Comparison of ENCODE assay signal across 8 mouse cellular contexts in genomic region chrX:99325460-99325859, GRCm38 (mm10).
DNase-seq lines count a peak whose midpoint lies in the region; ATAC-seq and TF ChIP-seq lines count a peak whose summit lies in the region.

No protein-coding gene starts in this region.

- no peaks in the 10 kb centered on the region for H3K9me3 ChIP-seq in intestine, embryonic 14.5 days (ENCODE audit: control insufficient read depth, low read length)
- no peaks in the 10 kb centered on the region for H3K9me3 ChIP-seq in intestine, postnatal 0 days (ENCODE audit: control insufficient read depth)
- H3K9me3 ChIP-seq in embryonic facial prominence, embryonic 13.5 days, result no peaks in the 10 kb centered on the region
- H3K9me3 ChIP-seq in heart, embryonic 11.5 days (replicated peaks; ENCODE audit: control insufficient read depth, low read length), result no peaks in the 10 kb centered on the region
- no peaks in the 10 kb centered on the region for H3K9me3 ChIP-seq in kidney, postnatal 0 days (replicated peaks; ENCODE audit: low read length)
- no peaks in the 10 kb centered on the region for H3K9me3 ChIP-seq in midbrain, postnatal 0 days (ENCODE audit: low read length)

- no peak for TF ChIP-seq CTCF in intestine, postnatal 0 days (IDR thresholded peaks at IDR 0.05; ENCODE audit: low read depth)
- TF ChIP-seq CTCF in kidney, postnatal 0 days (IDR thresholded peaks at IDR 0.05; ENCODE audit: low read depth), result no peak
- TF ChIP-seq CTCF in midbrain, postnatal 0 days (IDR thresholded peaks at IDR 0.05), result no peak

- no peak for DNase-seq in intestine, embryonic 14.5 days (ENCODE audit: low spot score)
- DNase-seq in kidney, postnatal 0 days (ENCODE audit: low spot score), result no peak
- peak; percentile 64 for DNase-seq in midbrain, postnatal 0 days (ENCODE audit: low spot score)
- no peak for DNase-seq in thymus, postnatal 4 days
- DNase-seq in spleen, adult 12 weeks (ENCODE audit: low spot score), result no peak

- no peak overlapping the region for H3K4me2 ChIP-seq in intestine, embryonic 14.5 days (ENCODE audit: low read length)
- H3K4me2 ChIP-seq in intestine, postnatal 0 days (replicated peaks; ENCODE audit: low read depth), result no peak overlapping the region
- no peak overlapping the region for H3K4me2 ChIP-seq in embryonic facial prominence, embryonic 13.5 days
- H3K4me2 ChIP-seq in heart, embryonic 11.5 days, result no peak overlapping the region
- no peak overlapping the region for H3K4me2 ChIP-seq in kidney, postnatal 0 days (ENCODE audit: low read length)
- no peak overlapping the region for H3K4me2 ChIP-seq in midbrain, postnatal 0 days (ENCODE audit: low read depth, low read length, poor library complexity, severe bottlenecking)

- H3K27ac ChIP-seq in intestine, embryonic 14.5 days (ENCODE audit: low read depth), result peak overlapping the region; percentile 59; the same call in 1 of the 2 replicates
- H3K27ac ChIP-seq in intestine, postnatal 0 days (ENCODE audit: low read depth, low read length), result no peak overlapping the region
- peak overlapping the region; percentile 83 for H3K27ac ChIP-seq in embryonic facial prominence, embryonic 13.5 days
- H3K27ac ChIP-seq in heart, embryonic 11.5 days (ENCODE audit: low read depth, low read length), result 0 out of 2 replicates have a peak overlapping the region, but pooled peaks have one; percentile 35
- H3K27ac ChIP-seq in kidney, postnatal 0 days, result peak overlapping the region; percentile 42
- no peak overlapping the region for H3K27ac ChIP-seq in midbrain, postnatal 0 days (ENCODE audit: low read depth, low read length)

- 52% methylated on average over 8 of the region's 8 CpGs for WGBS in intestine, embryonic 14.5 days
- 70% methylated on average over 8 of the region's 8 CpGs for WGBS in intestine, postnatal 0 days
- 39% methylated on average over 8 of the region's 8 CpGs for WGBS in embryonic facial prominence, embryonic 13.5 days
- 61% methylated on average over 8 of the region's 8 CpGs for WGBS in heart, embryonic 11.5 days (ENCODE audit: insufficient replicate concordance)
- WGBS in kidney, postnatal 0 days, result 53% methylated on average over 8 of the region's 8 CpGs
- 38% methylated on average over 8 of the region's 8 CpGs for WGBS in midbrain, postnatal 0 days

- no peaks in the 10 kb centered on the region for H3K36me3 ChIP-seq in intestine, embryonic 14.5 days (ENCODE audit: control insufficient read depth, insufficient read depth, low read length)
- H3K36me3 ChIP-seq in intestine, postnatal 0 days (ENCODE audit: control insufficient read depth, insufficient read depth), result no peaks in the 10 kb centered on the region
- H3K36me3 ChIP-seq in embryonic facial prominence, embryonic 13.5 days, result no peaks in the 10 kb centered on the region
- H3K36me3 ChIP-seq in heart, embryonic 11.5 days (ENCODE audit: control insufficient read depth, insufficient read depth, low read length), result no peaks in the 10 kb centered on the region
- H3K36me3 ChIP-seq in kidney, postnatal 0 days (ENCODE audit: insufficient read depth, low read length), result no peaks in the 10 kb centered on the region
- no peaks in the 10 kb centered on the region for H3K36me3 ChIP-seq in midbrain, postnatal 0 days (ENCODE audit: insufficient read depth, low read length)

- H3K4me1 ChIP-seq in intestine, embryonic 14.5 days (replicated peaks; ENCODE audit: control insufficient read depth, insufficient read depth, low read length), result no peaks in the 10 kb centered on the region; the same call in 1 of the 2 replicates
- no peaks in the 10 kb centered on the region for H3K4me1 ChIP-seq in intestine, postnatal 0 days (replicated peaks; ENCODE audit: control insufficient read depth, insufficient read depth, low read length)
- peaks cover 19% of the 10 kb centered on the region for H3K4me1 ChIP-seq in embryonic facial prominence, embryonic 13.5 days
- H3K4me1 ChIP-seq in heart, embryonic 11.5 days (ENCODE audit: control insufficient read depth, insufficient read depth, low read length), result peaks cover 17% of the 10 kb centered on the region
- 0 out of 2 replicates have a peak, but pooled peaks cover 8% of the 10 kb centered on the region for H3K4me1 ChIP-seq in kidney, postnatal 0 days (replicated peaks; ENCODE audit: insufficient read depth, low read length)
- H3K4me1 ChIP-seq in midbrain, postnatal 0 days (ENCODE audit: insufficient read depth, low read length), result no peaks in the 10 kb centered on the region

- no peak for ATAC-seq in intestine, embryonic 14.5 days (replicated peaks; ENCODE audit: low FRiP score, low TSS enrichment, low read depth)
- ATAC-seq in intestine, postnatal 0 days, result no peak
- ATAC-seq in embryonic facial prominence, embryonic 13.5 days (ENCODE audit: insufficient number of reproducible peaks, insufficient read depth, low FRiP score, low TSS enrichment, low read depth), result no peak
- ATAC-seq in heart, embryonic 11.5 days (replicated peaks; ENCODE audit: insufficient number of reproducible peaks, low FRiP score, low TSS enrichment), result no peak
- ATAC-seq in kidney, postnatal 0 days (replicated peaks; ENCODE audit: low FRiP score, low read depth), result no peak
- 0 out of 2 replicates have a peak, but pooled peaks have one; percentile 31 for ATAC-seq in midbrain, postnatal 0 days (ENCODE audit: low FRiP score)

- H3K4me3 ChIP-seq in intestine, embryonic 14.5 days (ENCODE audit: low read depth, low read length), result no peak overlapping the region
- H3K4me3 ChIP-seq in intestine, postnatal 0 days (ENCODE audit: low read depth, low read length), result no peak overlapping the region
- H3K4me3 ChIP-seq in embryonic facial prominence, embryonic 13.5 days, result no peak overlapping the region
- no peak overlapping the region for H3K4me3 ChIP-seq in heart, embryonic 11.5 days (ENCODE audit: low read depth, low read length)
- H3K4me3 ChIP-seq in kidney, postnatal 0 days (replicated peaks; ENCODE audit: low read depth, low read length), result no peak overlapping the region
- no peak overlapping the region for H3K4me3 ChIP-seq in midbrain, postnatal 0 days (ENCODE audit: low read depth, low read length)

- 0 out of 2 replicates have a peak, but pooled peaks cover 8% of the 10 kb centered on the region for H3K27me3 ChIP-seq in intestine, embryonic 14.5 days (replicated peaks; ENCODE audit: control insufficient read depth, insufficient read depth, low read length)
- no peaks in the 10 kb centered on the region for H3K27me3 ChIP-seq in intestine, postnatal 0 days (replicated peaks; ENCODE audit: control insufficient read depth, insufficient read depth, low read length)
- peaks cover 63% of the 10 kb centered on the region for H3K27me3 ChIP-seq in embryonic facial prominence, embryonic 13.5 days
- peaks cover 6% of the 10 kb centered on the region; the same call in 1 of the 2 replicates for H3K27me3 ChIP-seq in heart, embryonic 11.5 days (ENCODE audit: control insufficient read depth, insufficient read depth, low read length)
- H3K27me3 ChIP-seq in kidney, postnatal 0 days (ENCODE audit: insufficient read depth, low read length), result no peaks in the 10 kb centered on the region
- H3K27me3 ChIP-seq in midbrain, postnatal 0 days (ENCODE audit: insufficient read depth, low read length), result peaks cover 3% of the 10 kb centered on the region; the same call in 1 of the 2 replicates

- H3K9ac ChIP-seq in intestine, embryonic 14.5 days (ENCODE audit: low read length), result no peak overlapping the region
- H3K9ac ChIP-seq in intestine, postnatal 0 days (ENCODE audit: low read depth, low read length), result no peak overlapping the region
- H3K9ac ChIP-seq in embryonic facial prominence, embryonic 13.5 days, result no peak overlapping the region
- H3K9ac ChIP-seq in heart, embryonic 11.5 days (ENCODE audit: low read depth, low read length), result no peak overlapping the region
- H3K9ac ChIP-seq in kidney, postnatal 0 days (ENCODE audit: low read depth, low read length), result no peak overlapping the region
- H3K9ac ChIP-seq in midbrain, postnatal 0 days (replicated peaks; ENCODE audit: low read length, poor library complexity, severe bottlenecking), result no peak overlapping the region

Comparison
In these comparisons a context has a peak if more than half of its experiments do, and no peak if none do; other contexts are left out.
1. H3K27ac ChIP-seq: peak in intestine, embryonic 14.5 days (single experiment), embryonic facial prominence, embryonic 13.5 days (single experiment), heart, embryonic 11.5 days (single experiment) and kidney, postnatal 0 days (single experiment); none in intestine, postnatal 0 days (single experiment) and midbrain, postnatal 0 days (single experiment).